Mouse (Mus musculus) adrenal gland, adult 18-20 months (tissue): ENCODE measurements around the gene Dok3. TPM values are rescaled to one million over a fixed set of nuclear protein-coding genes. Genes with fewer than 3 reads are reported as not detected.

Source experiments
- DNase-seq, 2 experiments: peaks; one replicate each; pipeline ENCODE4 v3.0.0; 2021 to 2022; ENCODE audit warnings: low spot score in 2 of 2
- microRNA-seq, 2 experiments: library from miRNA; unstranded; fragments of <30 nt; microRNA quantifications; one replicate each; pipeline ENCODE4 v1.2.0; 2021; ENCODE audit warnings: borderline number of aligned reads in 2 of 2
- total RNA-seq, 2 experiments: library from RNA; stranded (reverse); gene quantifications; 1 replicate in 1 of 2; 2 replicates in 1 of 2; pipeline ENCODE4 v1.2.3; 2021

Dok3 gene
- total RNA-seq, 2 experiments from 2014 or later = 5.1 to 5.3 TPM

DNA sequence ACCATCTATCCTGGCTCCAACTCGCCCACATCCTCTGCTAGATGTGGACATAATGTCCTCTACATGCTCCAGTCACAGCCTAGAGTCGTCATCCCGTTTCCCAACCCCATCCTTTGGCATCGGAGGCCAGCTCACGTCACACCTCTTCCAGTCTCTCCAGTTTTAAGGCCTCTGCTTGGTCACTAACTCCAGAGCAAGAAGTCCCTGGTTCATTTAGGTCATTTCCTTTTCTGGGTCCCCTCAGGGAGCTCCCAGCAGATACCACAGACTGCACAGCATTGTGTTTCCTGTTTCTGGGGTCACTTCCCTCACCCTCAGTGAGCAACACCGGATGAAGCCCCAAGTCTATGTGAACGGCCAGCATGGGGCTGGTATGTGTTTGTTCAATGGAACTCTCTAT lies 50.1 kb downstream of the Dok3 start:
- DNase-seq = no peak

DNA sequence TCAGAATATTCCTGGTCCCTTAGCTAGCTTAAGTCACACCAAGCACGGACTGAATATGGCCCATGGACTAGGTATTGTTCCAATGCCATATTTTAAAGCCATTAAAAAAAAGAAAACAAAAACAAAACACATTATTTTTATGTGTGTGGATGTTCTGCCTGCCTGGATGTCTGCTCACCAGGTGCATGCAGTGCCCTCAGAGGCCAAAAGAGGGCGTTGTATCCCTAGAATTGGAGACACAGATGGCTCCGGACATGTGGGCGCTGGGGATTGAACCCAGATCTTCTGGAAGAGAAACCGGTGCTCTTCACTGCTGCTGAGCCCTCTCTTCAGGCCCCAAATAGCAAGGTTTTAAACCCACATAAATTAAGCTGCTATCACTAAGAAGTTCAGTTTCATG lies 51.1 kb downstream of the Dok3 start:
- DNase-seq = no peak

DNA sequence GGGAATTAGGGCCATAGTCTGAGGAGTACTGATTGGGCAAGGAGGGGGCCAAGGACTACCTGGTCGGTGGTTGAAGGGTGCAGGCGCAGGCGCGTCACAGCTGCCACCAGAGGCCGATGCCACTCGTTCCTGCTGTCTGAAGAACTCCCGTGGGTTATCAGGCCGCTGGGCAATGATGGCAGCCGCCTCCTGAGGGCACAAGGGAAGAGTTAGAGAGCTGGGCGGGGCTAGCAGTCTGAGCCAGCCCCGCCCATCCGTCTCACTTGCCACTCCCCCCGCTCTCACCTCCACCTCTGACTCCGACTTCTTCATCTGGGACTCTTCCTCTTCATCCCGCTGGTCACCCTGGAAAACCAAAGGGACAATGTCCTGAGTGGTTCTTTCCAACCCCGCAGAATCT lies 51.6 kb downstream of the Dok3 start:
- DNase-seq = no peak

DNA sequence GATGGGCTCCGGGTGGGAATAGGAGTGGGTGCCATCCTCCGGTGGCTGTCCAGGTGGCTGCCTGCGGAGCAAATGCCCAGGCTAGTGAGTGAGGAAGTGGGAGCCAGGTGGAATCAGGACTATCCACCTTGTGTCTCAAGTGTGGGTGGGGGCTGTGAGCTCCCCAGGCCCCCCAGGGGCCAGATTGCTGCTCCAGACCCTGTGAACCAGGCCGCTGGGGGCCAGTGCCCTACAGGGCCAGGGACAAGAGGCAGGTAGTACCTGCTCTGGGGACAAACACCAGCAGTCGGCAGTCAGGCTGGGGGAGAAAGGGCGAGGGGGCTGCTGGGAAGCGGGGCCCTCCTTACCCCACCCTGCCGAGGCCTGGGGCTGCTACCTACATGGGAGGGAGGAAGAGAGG lies 52.8 kb downstream of the Dok3 start:
- no peak for DNase-seq

DNA sequence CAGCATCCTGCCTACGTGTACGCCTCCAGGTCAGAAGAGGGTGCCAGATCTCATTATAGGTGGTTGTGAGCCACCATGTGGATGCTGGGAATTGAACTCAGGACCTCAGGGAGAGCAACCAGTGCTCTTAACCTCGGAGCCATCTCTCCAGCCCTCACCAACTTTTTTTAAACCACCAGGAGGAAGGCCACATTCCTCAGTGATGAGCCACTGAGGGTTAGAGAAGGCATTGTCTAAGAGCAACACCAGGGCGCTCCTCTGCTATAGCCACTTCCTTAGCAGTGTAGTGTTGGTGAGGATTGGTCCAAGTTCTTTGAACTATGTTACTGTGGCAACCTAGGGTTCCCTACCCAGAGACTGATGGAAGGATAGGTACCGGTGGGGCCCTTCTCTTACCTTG lies 53.3 kb downstream of the Dok3 start:
- DNase-seq = no peak

DNA sequence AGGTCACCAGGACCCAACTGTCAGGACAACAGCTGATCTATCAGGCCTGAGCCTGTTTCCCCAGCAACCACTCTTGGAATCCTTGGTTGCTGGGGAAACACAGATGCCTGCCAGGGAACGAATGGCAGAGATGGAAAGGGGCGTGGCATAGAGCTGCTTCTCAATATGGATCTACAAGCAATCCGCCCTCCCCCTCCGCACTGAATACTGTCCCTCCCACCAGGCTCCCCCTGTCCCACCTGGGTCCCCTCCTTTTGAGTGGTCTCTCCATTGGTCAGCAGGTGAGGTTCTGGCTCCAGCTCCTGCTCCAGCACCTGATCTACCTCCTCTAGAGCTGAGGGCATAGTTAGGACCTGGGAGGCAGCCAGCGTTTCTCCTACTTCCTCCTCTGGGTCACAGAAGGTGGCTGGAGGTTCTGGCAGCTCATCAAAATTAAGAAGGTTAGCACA lies 54.5 kb downstream of the Dok3 start:
- DNase-seq = no peak

DNA sequence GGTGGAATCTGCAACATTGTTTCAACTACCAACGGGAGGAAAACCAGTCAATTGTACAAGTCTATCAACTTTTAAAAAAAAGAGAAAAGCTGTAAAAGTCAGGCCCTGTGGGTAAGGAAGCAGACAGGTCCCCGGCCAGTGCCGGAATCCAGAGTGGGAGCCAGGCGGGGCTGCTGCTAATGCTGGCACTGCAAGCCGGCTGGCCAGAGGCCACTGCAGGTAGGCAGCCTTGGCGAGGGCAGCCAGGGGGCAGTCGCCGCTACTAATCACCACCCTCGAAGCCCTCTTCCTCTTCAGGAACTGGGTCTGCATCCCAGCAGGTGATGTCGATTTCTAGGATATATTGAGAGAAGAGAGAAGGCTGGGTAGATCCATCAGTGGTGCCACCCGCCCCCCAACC lies 55.1 kb downstream of the Dok3 start:
- no peak for DNase-seq

Small RNA genes lying within 50 kb of the gene (microRNA-seq; reads per million reads assigned to microRNA genes)
- gene Mir6944 (3.1 to 3.3 reads per million in 2 experiments), gene Mir6945 (0.61 to 0.95 reads per million in 2 experiments)

Other genes with a start within 250 kb of the Dok3 start
- 100 to 1,000 TPM; 132 to 143 TPM for gene Prelid1, start 208.8 kb downstream of the Dok3 start, total RNA-seq
- 10 to 100 TPM; 52.3 to 52.7 TPM for gene Rab24, start 207.3 kb downstream of the Dok3 start, total RNA-seq
- gene Mxd3, start 199.5 kb downstream of the Dok3 start, total RNA-seq = under 1 TPM; 0.46 to 0.58 TPM
- gene Lman2, start 166.5 kb downstream of the Dok3 start, total RNA-seq = 100 to 1,000 TPM; 113 to 121 TPM
- gene Rgs14, start 159.6 kb downstream of the Dok3 start, total RNA-seq = under 1 TPM; 0.76 to 0.96 TPM
- gene Slc34a1, start 131.1 kb downstream of the Dok3 start, total RNA-seq = 1 to 10 TPM in 1 of 2 experiments, not detected in 1; 2.9 TPM
- not detected for gene Pfn3, start 114.1 kb downstream of the Dok3 start, total RNA-seq
- gene F12, start 102.5 kb downstream of the Dok3 start, total RNA-seq = not detected
- 10 to 100 TPM; 27.1 to 33.1 TPM for gene Grk6, start 84.2 kb downstream of the Dok3 start, total RNA-seq
- gene Prr7, start 65.0 kb downstream of the Dok3 start, total RNA-seq = 1 to 10 TPM; 1.9 to 2.2 TPM
- gene Dbn1, start 41.2 kb downstream of the Dok3 start, total RNA-seq = 10 to 100 TPM; 11.1 to 16.2 TPM
- 10 to 100 TPM; 11.6 to 26.8 TPM for gene Pdlim7, start 15.6 kb downstream of the Dok3 start, total RNA-seq
- 10 to 100 TPM; 40.6 to 47.1 TPM for gene Ddx41, start 7.4 kb upstream of the Dok3 start, total RNA-seq
- gene Fam193b, start 41.8 kb upstream of the Dok3 start, total RNA-seq = 10 to 100 TPM; 45.5 to 52.7 TPM
- gene Tmed9, start 44.4 kb upstream of the Dok3 start, total RNA-seq = 100 to 1,000 TPM; 141 to 184 TPM
- 10 to 100 TPM; 11.7 to 16.1 TPM for gene B4galt7, start 70.6 kb upstream of the Dok3 start, total RNA-seq
- gene Caml, start 93.7 kb upstream of the Dok3 start, total RNA-seq = 10 to 100 TPM; 27.4 to 32.4 TPM
- 10 to 100 TPM; 24.0 to 36.4 TPM for gene Ddx46, start 105.7 kb upstream of the Dok3 start, total RNA-seq
- 10 to 100 TPM; 45.9 to 56.8 TPM for gene B230219D22Rik, start 163.8 kb upstream of the Dok3 start, total RNA-seq
- 10 to 100 TPM; 71.2 to 73.8 TPM for gene Txndc15, start 185.4 kb upstream of the Dok3 start, total RNA-seq
- gene Pcbd2, start 198.1 kb upstream of the Dok3 start, total RNA-seq = 10 to 100 TPM; 75.9 to 84.6 TPM